In genomic region chr4:141056970-141057369, GRCm38 (mm10) we compare ENCODE assay signal across 24 mouse cellular contexts. TPM values are rescaled to one million over a fixed set of nuclear protein-coding genes. Genes with fewer than 3 reads are reported as not detected.
A peak's percentile ranks its signal among the peaks of the same experiment; 100 is the strongest.
DNase-seq lines count a peak whose midpoint lies in the region; ATAC-seq and TF ChIP-seq lines count a peak whose summit lies in the region.
"Had no signal": no experiment of that assay in that cellular context is flagged by ENCODE, and none has a peak within 500 bp of the region (broad histone marks: within the 10 kb centered on the region; RNA-seq: fewer than 3 reads in every experiment).

No protein-coding gene starts in this region.

- ATAC-seq in stomach, postnatal 0 days (ENCODE audit: low FRiP score, low TSS enrichment), result no peak
- ATAC-seq: forebrain, embryonic 15.5 days; Patski had no signal

- H3K4me1 ChIP-seq in E14TG2a.4 (replicated peaks; ENCODE audit: low read depth, low read length) (peaks cover 74% of the 10 kb centered on the region), ES-E14 (ENCODE audit: control insufficient read depth in 2 of 2, insufficient read depth in 2 of 2, low read length in 2 of 2, poor library complexity in 1 of 2) (peaks cover 0 to 17% of the 10 kb centered on the region in 2 experiments; a peak in 2 of 4 replicates)
- H3K4me1 ChIP-seq in stomach, postnatal 0 days (replicated peaks; ENCODE audit: control insufficient read depth, insufficient read depth), result no peaks in the 10 kb centered on the region; the same call in 1 of the 2 replicates

- 95% methylated on average over 10 of the region's 10 CpGs for WGBS in stomach, postnatal 0 days

- no peak for DNase-seq in layer of hippocampus, adult 2 months (ENCODE audit: low spot score in 2 of 2)
- no peak for DNase-seq in layer of hippocampus, adult 8-10 months (ENCODE audit: low spot score in 2 of 2)
- no peak for DNase-seq in ES-E14 (ENCODE audit: low read depth, low spot score)
- DNase-seq in stomach, postnatal 0 days (ENCODE audit: low spot score), result no peak
- no peak for DNase-seq in thymus, postnatal 36 days
- DNase-seq: adrenal gland, adult 8-10 months; adrenal gland, postnatal 36 days; cerebellum, adult 2 months; cerebellum, postnatal 14 days; embryo, embryonic 11 days; gastrocnemius, postnatal 36 days; heart, adult 11 months; heart, postnatal 36 days had no signal

- H3K36me3 ChIP-seq in E14TG2a.4 (ENCODE audit: insufficient read depth, low read length) (peaks cover 12% of the 10 kb centered on the region; the same call in 1 of the 2 replicates), ES-E14 (ENCODE audit: control insufficient read depth, insufficient read depth, low read length, poor library complexity, severe bottlenecking) (peaks cover 6% of the 10 kb centered on the region; the same call in 1 of the 2 replicates)
- H3K36me3 ChIP-seq in stomach, postnatal 0 days (ENCODE audit: control insufficient read depth, insufficient read depth, low read length), result no peaks in the 10 kb centered on the region
- H3K36me3 ChIP-seq: forebrain, embryonic 15.5 days; hindbrain, embryonic 15.5 days had no signal

- H3K27ac ChIP-seq in layer of hippocampus, adult 2 months, result 0 out of 2 replicates have a peak overlapping the region, but pooled peaks have one; percentile 54
- no peak overlapping the region for H3K27ac ChIP-seq in ES-E14 (ENCODE audit: insufficient read depth, low read depth, low read length, poor library complexity, severe bottlenecking)
- H3K27ac ChIP-seq in stomach, postnatal 0 days (replicated peaks), result no peak overlapping the region
- H3K27ac ChIP-seq: embryonic facial prominence, embryonic 12.5 days; forebrain, embryonic 15.5 days; heart, embryonic 13.5 days; hindbrain, embryonic 15.5 days had no signal

- H3K4me3 ChIP-seq in layer of hippocampus, adult 2 months, result no peak overlapping the region
- H3K4me3 ChIP-seq in E14TG2a.4 (replicated peaks; ENCODE audit: low read length), result no peak overlapping the region
- no peak overlapping the region for H3K4me3 ChIP-seq in ES-E14 (ENCODE audit: insufficient read depth in 1 of 2, low read depth in 1 of 2, low read length in 2 of 2, poor library complexity in 1 of 2, severe bottlenecking in 1 of 2)
- no peak overlapping the region for H3K4me3 ChIP-seq in stomach, postnatal 0 days (ENCODE audit: low read depth, low read length)
- H3K4me3 ChIP-seq: embryonic facial prominence, embryonic 12.5 days; forebrain, embryonic 15.5 days; heart, embryonic 13.5 days; hindbrain, embryonic 15.5 days had no signal

- H3K9me3 ChIP-seq in E14TG2a.4 (ENCODE audit: low read length) (no peaks in the 10 kb centered on the region), ES-E14 (ENCODE audit: control insufficient read depth, insufficient read depth, low read depth, low read length) (no peaks in the 10 kb centered on the region)
- no peaks in the 10 kb centered on the region for H3K9me3 ChIP-seq in stomach, postnatal 0 days (ENCODE audit: control insufficient read depth, low read length)
- H3K9me3 ChIP-seq: embryonic facial prominence, embryonic 12.5 days; forebrain, embryonic 15.5 days; heart, embryonic 13.5 days; hindbrain, embryonic 15.5 days had no signal

- TF ChIP-seq CTCF in layer of hippocampus, adult 2 months (conservative IDR thresholded peaks at IDR 0.05), result peak; percentile 35
- peak; percentile 64 for TF ChIP-seq CTCF in E14TG2a.4 (conservative IDR thresholded peaks at IDR 0.05; ENCODE audit: low read length)
- peak; percentile 13; the same call in 1 of the 2 replicates for TF ChIP-seq CTCF in stomach, postnatal 0 days (IDR thresholded peaks at IDR 0.05; ENCODE audit: low read depth)

- no peak for TF ChIP-seq EP300 in stomach, postnatal 0 days (optimal IDR thresholded peaks at IDR 0.05)

- H3K27me3 ChIP-seq in E14TG2a.4 (ENCODE audit: insufficient read depth, low read length), result no peaks in the 10 kb centered on the region
- H3K27me3 ChIP-seq in stomach, postnatal 0 days (ENCODE audit: control insufficient read depth, insufficient read depth, low read length), result no peaks in the 10 kb centered on the region
- H3K27me3 ChIP-seq: CH12.LX; embryonic facial prominence, embryonic 12.5 days; forebrain, embryonic 15.5 days; heart, embryonic 13.5 days; hindbrain, embryonic 15.5 days; Patski had no signal

- H3K4me2 ChIP-seq in stomach, postnatal 0 days (replicated peaks; ENCODE audit: low read depth), result no peak overlapping the region
- H3K4me2 ChIP-seq: embryonic facial prominence, embryonic 12.5 days; forebrain, embryonic 15.5 days; heart, embryonic 13.5 days; hindbrain, embryonic 15.5 days had no signal

- H3K9ac ChIP-seq in ES-E14 (ENCODE audit: insufficient read depth, low read depth, low read length, poor library complexity, severe bottlenecking), result peak overlapping the region; percentile 2; the same call in 1 of the 2 replicates
- no peak overlapping the region for H3K9ac ChIP-seq in stomach, postnatal 0 days (ENCODE audit: low read length)
- H3K9ac ChIP-seq: embryonic facial prominence, embryonic 12.5 days; forebrain, embryonic 15.5 days; heart, embryonic 13.5 days; hindbrain, embryonic 15.5 days had no signal

- in situ Hi-C loops in ES-E14 (cut with MboI; ENCODE audit: low sequenced_read_pairs in 2 of 2, unreplicated experiment in 2 of 2), result no loop called here

TF ChIP-seq in ES-E14, 5 proteins besides CTCF, POLR2A, EP300 and RAD21:
- TF ChIP-seq MAFK (IDR thresholded peaks at IDR 0.05; ENCODE audit: insufficient read depth, low read depth, low read length) (no peak), ZC3H11A (IDR thresholded peaks at IDR 0.05; ENCODE audit: borderline replicate concordance, low read depth, low read length) (no peak)

RNA-seq across cellular contexts. Expression of gene Crocc, which starts 3.4 kb away (rescaled TPM):
- 10 to 100 TPM; 83.1 to 89.8 TPM for total RNA-seq in layer of hippocampus, adult 2 months (2021)
- 10 to 100 TPM; 67.9 to 92.0 (median 76.6) TPM for total RNA-seq in layer of hippocampus, adult 8-10 months (2022)
- 15.2 and 33.2 TPM in 2 replicates for total RNA-seq in ES-E14 (2012; rRNA removed)
- 1.4 and 1.6 TPM in 2 replicates for polyA plus RNA-seq in stomach, postnatal 0 days (2015; fragmentation: Nextera tagmentation; extraction: Ambion mirVana)

RNA-seq across cellular contexts. Expression of gene Necap2, which starts 21.2 kb away (rescaled TPM):
- total RNA-seq in layer of hippocampus, adult 2 months (2021), result 10 to 100 TPM; 41.6 to 42.2 TPM
- total RNA-seq in layer of hippocampus, adult 8-10 months (2022), result 10 to 100 TPM; 41.4 to 55.0 (median 46.9) TPM
- total RNA-seq in ES-E14 (2012; rRNA removed), result 28.3 and 36.3 TPM in 2 replicates
- 77.7 and 81.1 TPM in 2 replicates for polyA plus RNA-seq in stomach, postnatal 0 days (2015; fragmentation: Nextera tagmentation; extraction: Ambion mirVana)

RNA-seq across cellular contexts. Expression of gene Spata21, which starts 31.2 kb away (rescaled TPM):
- not detected for total RNA-seq in layer of hippocampus, adult 2 months (2021)
- under 1 TPM in 2 of 4 experiments, not detected in 2; 0.20 to 0.23 TPM for total RNA-seq in layer of hippocampus, adult 8-10 months (2022)
- total RNA-seq in ES-E14 (2012; rRNA removed), result 0.21 and 0.27 TPM in 2 replicates
- 0.05 and 0.11 TPM in 2 replicates for polyA plus RNA-seq in stomach, postnatal 0 days (2015; fragmentation: Nextera tagmentation; extraction: Ambion mirVana)
- total RNA-seq: adrenal gland, adult 8-10 months; adrenal gland, postnatal 36 days; CH12.LX; common myeloid progenitor, adult 5-6 weeks; gastrocnemius, adult 8-10 months; gastrocnemius, postnatal 36 days; heart, postnatal 36 days had no signal
- polyA plus RNA-seq: forebrain, embryonic 11.5 days; heart, embryonic 13.5 days; heart, postnatal 0 days; Patski had no signal

RNA-seq across cellular contexts. Expression of gene Mfap2, which starts 46.8 kb away (rescaled TPM):
- 1 to 10 TPM; 4.5 to 6.9 TPM for total RNA-seq in layer of hippocampus, adult 2 months (2021)
- 1 to 10 TPM; 4.2 to 6.6 (median 5.5) TPM for total RNA-seq in layer of hippocampus, adult 8-10 months (2022)
- total RNA-seq in ES-E14 (2012; rRNA removed), result 1.4 and 1.5 TPM in 2 replicates
- polyA plus RNA-seq in stomach, postnatal 0 days (2015; fragmentation: Nextera tagmentation; extraction: Ambion mirVana), result 244 and 247 TPM in 2 replicates
- total RNA-seq: CH12.LX; common myeloid progenitor, adult 5-6 weeks had no signal

Comparison
In these comparisons a context has a peak if more than half of its experiments do, and no peak if none do; other contexts are left out.
1. CTCF ChIP-seq: peak in every context shown above with its lines; median percentile 64 in E14TG2a.4; 35 in layer of hippocampus, adult 2 months; 13 in stomach, postnatal 0 days.